Mouse (Mus musculus) embryonic facial prominence, embryonic 13.5 days (tissue): ENCODE data around the gene Prps1. TPM values are rescaled to one million over a fixed set of nuclear protein-coding genes. Genes with fewer than 3 reads are reported as not detected.

Experiments used
- ATAC-seq: fragments of 200-750 bp; cut with Nextera tagmentation; 2 replicates; pipeline ENCODE4 v1.8.0; 2017; ENCODE audit warnings: low read depth; ENCODE audit not compliant: insufficient number of reproducible peaks, insufficient read depth, low FRiP score, low TSS enrichment
- H3K27ac ChIP-seq: fragments of 300-500 bp; sonication (generic); 2 replicates; pipeline ENCODE4 v1.5.1; 2015; ENCODE audit warnings: moderate library complexity, mild to moderate bottlenecking, inconsistent platforms
- H3K27me3 ChIP-seq: fragments of 300-500 bp; sonication (generic); 2 replicates; pipeline ENCODE4 v1.6.1; 2015; ENCODE audit warnings: mild to moderate bottlenecking, inconsistent platforms
- H3K36me3 ChIP-seq: fragments of 300-500 bp; sonication (generic); 2 replicates; pipeline ENCODE4 v1.6.1; 2015; ENCODE audit warnings: mild to moderate bottlenecking, inconsistent platforms
- H3K4me1 ChIP-seq: fragments of 300-500 bp; sonication (generic); 2 replicates; pipeline ENCODE4 v1.6.1; 2015; ENCODE audit warnings: inconsistent platforms
- H3K4me2 ChIP-seq: fragments of 300-500 bp; sonication (generic); 2 replicates; pipeline ENCODE4 v1.6.1; 2015; ENCODE audit warnings: moderate library complexity, mild to moderate bottlenecking, inconsistent platforms
- H3K4me3 ChIP-seq: fragments of 300-500 bp; sonication (generic); 2 replicates; pipeline ENCODE4 v1.5.1; 2015; ENCODE audit warnings: mild to moderate bottlenecking, inconsistent platforms
- H3K9ac ChIP-seq: fragments of 300-500 bp; sonication (generic); 2 replicates; pipeline ENCODE4 v1.6.1; 2015; ENCODE audit warnings: mild to moderate bottlenecking, inconsistent platforms
- H3K9me3 ChIP-seq: fragments of 300-500 bp; sonication (generic); 2 replicates; pipeline ENCODE4 v1.6.1; 2016; ENCODE audit warnings: inconsistent platforms
- WGBS: fragments of 180-500 bp; shearing (Covaris S2); methylation state at CpG from one replicate; pipeline ENCODE4 v1.1.7; 2015; ENCODE audit warnings: mixed read lengths; 5-methylcytosine and 5-hydroxymethylcytosine counted together
- polyA plus RNA-seq: library from polyadenylated mRNA; unstranded; fragments of >200 nt; fragmentation: Nextera tagmentation; extraction: Ambion mirVana; gene quantifications from 2 replicates; pipeline ENCODE4 v1.2.1, GENCODE M21; 2015

The Prps1 gene
- polyA plus RNA-seq = 54.6 and 59.7 TPM in 2 replicates

DNA sequence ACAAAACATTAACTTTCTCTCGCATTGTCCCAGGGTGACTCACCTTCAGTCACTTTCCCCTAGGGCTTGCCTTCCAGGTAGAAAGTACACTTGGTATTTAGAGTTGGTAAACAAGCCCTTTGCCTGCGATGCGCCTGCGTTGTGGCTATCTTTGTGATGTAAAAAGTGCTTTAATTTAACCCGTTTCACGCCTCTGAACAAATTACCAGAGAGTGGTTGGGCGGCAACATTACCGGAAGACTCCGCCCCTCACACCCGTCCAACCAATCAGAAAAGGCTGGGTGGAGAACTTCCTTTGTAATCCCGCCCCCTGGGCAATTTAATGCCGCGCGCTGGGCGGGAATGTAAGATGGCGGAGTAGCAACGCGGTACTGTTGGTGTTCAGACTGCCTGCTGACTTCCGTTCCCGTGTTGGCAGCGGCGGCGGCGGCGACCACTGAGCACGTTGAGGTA lies at the start of gene Prps1:
Prps1 (plus strand) TSS at position 335 of the 453 bp plus-strand sequence.
- Histone ChIP-seq H3K4me3 (peak within 1 kb of the TSS; percentile 57), H3K4me1 (no peaks in the 10 kb centered on the region), H3K9me3 (no peaks in the 10 kb centered on the region), H3K4me2 (peak within 1 kb of the TSS; percentile 60), H3K27me3 (peaks cover 26% of the 10 kb centered on the region), H3K36me3 (no peaks in the 10 kb centered on the region), H3K9ac (peak within 1 kb of the TSS; percentile 70), H3K27ac (no peak within 1 kb of the TSS; the same call in 1 of the 2 replicates)
- peak; percentile 87; the same call in 1 of the 2 replicates for ATAC-seq
- 29% methylated on average over 26 of the region's 26 CpGs for WGBS

- Histone ChIP-seq H3K27ac (no peak overlapping the region), H3K4me2 (no peak overlapping the region), H3K4me1 (no peaks in the 10 kb centered on the region), H3K27me3 (peaks cover 28% of the 10 kb centered on the region), H3K9ac (no peak overlapping the region), H3K36me3 (no peaks in the 10 kb centered on the region), H3K4me3 (no peak overlapping the region), H3K9me3 (no peaks in the 10 kb centered on the region)
- ATAC-seq = no peak
- 74% methylated on average over 5 of the region's 5 CpGs for WGBS
Measured at GRCm38 (mm10) chrX:140407593-140407992, 48.8 kb upstream of the Prps1 start.

- 85% methylated on average over 4 of the region's 4 CpGs for WGBS
- Histone ChIP-seq H3K4me2 (no peak overlapping the region), H3K4me3 (no peak overlapping the region), H3K36me3 (no peaks in the 10 kb centered on the region), H3K4me1 (no peaks in the 10 kb centered on the region), H3K9ac (no peak overlapping the region), H3K27me3 (peaks cover 40% of the 10 kb centered on the region; the same call in 1 of the 2 replicates), H3K9me3 (no peaks in the 10 kb centered on the region), H3K27ac (no peak overlapping the region)
- no peak for ATAC-seq
Measured at GRCm38 (mm10) chrX:140418467-140418866, 37.9 kb upstream of the Prps1 start.

GRCm38 (mm10) chrX:140427124-140427523 lies 29.3 kb upstream of the Prps1 start:
- no peaks in the 10 kb centered on the region for H3K4me1 ChIP-seq

GRCm38 (mm10) chrX:140428252-140428651 lies 28.2 kb upstream of the Prps1 start:
- ATAC-seq = no peak
- Histone ChIP-seq H3K4me3 (no peak overlapping the region), H3K9ac (no peak overlapping the region), H3K9me3 (no peaks in the 10 kb centered on the region), H3K4me1 (no peaks in the 10 kb centered on the region), H3K4me2 (no peak overlapping the region), H3K36me3 (no peaks in the 10 kb centered on the region), H3K27me3 (peaks cover 37% of the 10 kb centered on the region), H3K27ac (no peak overlapping the region)
- WGBS = 72% methylated on average over 8 of the region's 8 CpGs

More at GRCm38 (mm10) chrX:140427124-140427523, 29.3 kb upstream of the Prps1 start:
- Histone ChIP-seq H3K9ac (no peak overlapping the region), H3K4me2 (no peak overlapping the region), H3K36me3 (no peaks in the 10 kb centered on the region), H3K4me3 (no peak overlapping the region), H3K27me3 (peaks cover 27% of the 10 kb centered on the region), H3K27ac (no peak overlapping the region), H3K9me3 (no peaks in the 10 kb centered on the region)
- ATAC-seq = no peak
- 75% methylated on average over 4 of the region's 4 CpGs for WGBS

DNA sequence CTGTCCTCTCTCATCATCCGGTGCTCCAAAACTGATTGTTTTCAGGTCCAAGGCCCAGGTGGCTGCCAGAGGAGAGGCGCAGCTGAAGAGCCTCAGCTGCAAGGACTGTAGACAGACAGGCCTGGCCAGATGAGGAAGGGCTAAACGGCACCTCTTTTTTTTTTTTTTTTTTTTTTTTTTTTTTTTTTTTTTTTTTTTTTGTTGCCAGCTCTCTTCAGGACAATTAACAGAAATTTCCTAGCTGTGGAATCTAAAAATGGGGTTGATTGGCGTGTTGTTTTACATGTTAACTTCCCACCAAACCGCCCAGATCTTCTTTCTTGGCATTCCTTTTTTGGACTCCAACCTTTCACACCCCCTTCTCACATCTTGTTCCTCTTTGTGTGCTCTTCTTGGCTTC lies 26.4 kb upstream of the Prps1 start:
- Histone ChIP-seq H3K27me3 (peaks cover 39% of the 10 kb centered on the region), H3K4me2 (no peak overlapping the region), H3K4me1 (no peaks in the 10 kb centered on the region), H3K36me3 (no peaks in the 10 kb centered on the region), H3K4me3 (no peak overlapping the region), H3K27ac (no peak overlapping the region), H3K9ac (no peak overlapping the region), H3K9me3 (no peaks in the 10 kb centered on the region)
- 87% methylated on average over 4 of the region's 5 CpGs for WGBS
- no peak for ATAC-seq

GRCm38 (mm10) chrX:140430506-140430905 lies 25.9 kb upstream of the Prps1 start:
- Histone ChIP-seq H3K4me3 (no peak overlapping the region), H3K4me2 (no peak overlapping the region), H3K36me3 (no peaks in the 10 kb centered on the region), H3K9me3 (no peaks in the 10 kb centered on the region), H3K27me3 (peaks cover 42% of the 10 kb centered on the region), H3K27ac (no peak overlapping the region), H3K9ac (no peak overlapping the region), H3K4me1 (no peaks in the 10 kb centered on the region)
- WGBS = 85% methylated on average over 12 of the region's 12 CpGs
- ATAC-seq = no peak

GRCm38 (mm10) chrX:140431981-140432380 lies 24.4 kb upstream of the Prps1 start:
- no peak for ATAC-seq
- Histone ChIP-seq H3K4me1 (no peaks in the 10 kb centered on the region), H3K9me3 (no peaks in the 10 kb centered on the region), H3K9ac (no peak overlapping the region), H3K36me3 (no peaks in the 10 kb centered on the region), H3K4me3 (no peak overlapping the region), H3K27ac (no peak overlapping the region), H3K27me3 (peaks cover 41% of the 10 kb centered on the region), H3K4me2 (no peak overlapping the region)
- WGBS = 86% methylated on average over 15 of the region's 15 CpGs

DNA sequence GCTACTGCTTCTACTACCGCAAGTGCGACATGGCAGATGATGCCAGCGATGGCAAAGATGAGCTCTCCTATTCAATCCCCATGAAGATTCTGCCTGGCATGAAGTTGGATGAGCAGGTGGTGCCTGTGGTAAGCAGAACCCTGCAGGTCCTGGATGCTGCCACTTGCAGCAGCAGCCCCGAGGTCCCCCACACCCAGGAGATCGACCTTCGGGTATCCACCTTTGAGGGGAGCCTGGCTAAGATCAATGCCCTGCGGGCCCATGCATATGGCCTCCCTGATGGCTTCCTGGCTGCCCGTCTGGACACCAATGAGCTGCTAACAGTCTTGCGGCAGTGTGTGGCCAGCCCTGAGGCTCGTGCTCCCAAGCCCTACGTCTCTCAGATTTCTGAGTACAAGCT lies 23.6 kb upstream of the Prps1 start:
- H3K9ac ChIP-seq = no peak overlapping the region
- ATAC-seq = no peak
- H3K27me3 ChIP-seq = peaks cover 34% of the 10 kb centered on the region

DNA sequence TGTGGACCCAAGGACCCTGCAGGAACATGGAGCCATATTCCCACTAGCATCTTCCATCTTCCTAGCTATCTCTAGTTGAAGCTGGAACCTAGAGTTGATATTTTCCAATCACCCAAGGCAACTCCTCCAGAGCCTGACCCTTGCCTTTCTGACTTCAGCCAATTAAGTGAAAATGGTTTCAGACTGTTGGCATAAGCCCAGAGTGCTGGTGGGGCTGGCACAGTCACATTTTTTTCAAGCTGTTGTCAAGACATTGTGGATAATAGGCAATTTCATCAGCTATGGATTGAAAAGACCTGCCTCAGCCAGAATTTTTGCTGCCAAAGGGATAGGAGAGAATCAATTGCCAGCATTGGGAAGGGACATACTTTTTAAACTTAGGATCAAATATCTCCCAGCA lies 18.5 kb upstream of the Prps1 start:
- Histone ChIP-seq H3K27me3 (peaks cover 17% of the 10 kb centered on the region), H3K9me3 (no peaks in the 10 kb centered on the region), H3K4me3 (no peak overlapping the region), H3K4me1 (no peaks in the 10 kb centered on the region), H3K4me2 (no peak overlapping the region), H3K36me3 (no peaks in the 10 kb centered on the region), H3K27ac (no peak overlapping the region), H3K9ac (no peak overlapping the region)
- no peak for ATAC-seq

More for the DNA sequence above, 23.6 kb upstream of the Prps1 start:
- Histone ChIP-seq H3K4me1 (no peaks in the 10 kb centered on the region), H3K9me3 (no peaks in the 10 kb centered on the region), H3K27ac (no peak overlapping the region), H3K4me2 (no peak overlapping the region), H3K4me3 (no peak overlapping the region), H3K36me3 (no peaks in the 10 kb centered on the region)
- 89% methylated on average over 11 of the region's 11 CpGs for WGBS

GRCm38 (mm10) chrX:140445551-140445950 lies 10.9 kb upstream of the Prps1 start:
- no peaks in the 10 kb centered on the region for H3K36me3 ChIP-seq
- no peak overlapping the region for H3K9ac ChIP-seq
- WGBS = 77% methylated on average over 13 of the region's 13 CpGs
- peaks cover 23% of the 10 kb centered on the region for H3K27me3 ChIP-seq
- no peaks in the 10 kb centered on the region for H3K9me3 ChIP-seq
- no peaks in the 10 kb centered on the region for H3K4me1 ChIP-seq
- no peak for ATAC-seq
- no peak overlapping the region for H3K27ac ChIP-seq
- no peak overlapping the region for H3K4me3 ChIP-seq
- no peak overlapping the region for H3K4me2 ChIP-seq

- no peak overlapping the region for H3K9ac ChIP-seq
- H3K27me3 ChIP-seq = peaks cover 35% of the 10 kb centered on the region
- no peak overlapping the region for H3K27ac ChIP-seq
- no peaks in the 10 kb centered on the region for H3K9me3 ChIP-seq
- ATAC-seq = no peak
- 88% methylated on average over 3 of the region's 3 CpGs for WGBS
- no peaks in the 10 kb centered on the region for H3K36me3 ChIP-seq
- no peaks in the 10 kb centered on the region for H3K4me1 ChIP-seq
- H3K4me3 ChIP-seq = no peak overlapping the region
- no peak overlapping the region for H3K4me2 ChIP-seq
Measured at GRCm38 (mm10) chrX:140450071-140450470, 6.3 kb upstream of the Prps1 start.
